Mouse (Mus musculus): ENCODE measurements at regions not wholly inside any gene's neighbourhood (a gene's known extent, or its start where the extent isn't known, plus 50 kb on each side); places are given as distances from the start of the nearest gene placed in this dataset.

GRCm38 (mm10) chr6:140953256-140953655, 224.2 kb downstream of the Gm11077 start:
- Histone ChIP-seq H3K27ac (ENCODE audit: low read depth, low read length) (peak overlapping the region; percentile 70), H3K36me3 (ENCODE audit: control insufficient read depth, insufficient read depth, low read length) (no peaks in the 10 kb centered on the region), H3K27me3 (replicated peaks; ENCODE audit: control insufficient read depth, insufficient read depth, low read length) (no peaks in the 10 kb centered on the region), H3K4me3 (ENCODE audit: low read depth, low read length) (no peak overlapping the region), H3K9me3 (replicated peaks; ENCODE audit: control insufficient read depth, low read length) (no peaks in the 10 kb centered on the region), H3K4me1 (ENCODE audit: control insufficient read depth, insufficient read depth, low read length) (peaks cover 7% of the 10 kb centered on the region; the same call in 1 of the 2 replicates), H3K4me2 (ENCODE audit: low read length) (no peak overlapping the region), H3K9ac (ENCODE audit: low read length) (no peak overlapping the region)
- ATAC-seq (peak; percentile 21; the same call in 1 of the 2 replicates), DNase-seq (ENCODE audit: low spot score) (peak; percentile 66)

GRCm38 (mm10) chr6:140953721-140954120, 224.6 kb downstream of the Gm11077 start:
- Histone ChIP-seq H3K27me3 (replicated peaks; ENCODE audit: control insufficient read depth, insufficient read depth, low read length) (no peaks in the 10 kb centered on the region), H3K36me3 (ENCODE audit: control insufficient read depth, insufficient read depth, low read length) (no peaks in the 10 kb centered on the region), H3K4me3 (ENCODE audit: low read depth, low read length) (no peak overlapping the region), H3K9me3 (replicated peaks; ENCODE audit: control insufficient read depth, low read length) (no peaks in the 10 kb centered on the region), H3K27ac (ENCODE audit: low read depth, low read length) (peak overlapping the region; percentile 70), H3K4me1 (ENCODE audit: control insufficient read depth, insufficient read depth, low read length) (peaks cover 7% of the 10 kb centered on the region; the same call in 1 of the 2 replicates), H3K9ac (ENCODE audit: low read length) (no peak overlapping the region), H3K4me2 (ENCODE audit: low read length) (no peak overlapping the region)
- DNase-seq (ENCODE audit: low spot score) = no peak
- WGBS = 54% methylated on average over 1 of the region's 1 CpGs
- no peak for ATAC-seq

DNA sequence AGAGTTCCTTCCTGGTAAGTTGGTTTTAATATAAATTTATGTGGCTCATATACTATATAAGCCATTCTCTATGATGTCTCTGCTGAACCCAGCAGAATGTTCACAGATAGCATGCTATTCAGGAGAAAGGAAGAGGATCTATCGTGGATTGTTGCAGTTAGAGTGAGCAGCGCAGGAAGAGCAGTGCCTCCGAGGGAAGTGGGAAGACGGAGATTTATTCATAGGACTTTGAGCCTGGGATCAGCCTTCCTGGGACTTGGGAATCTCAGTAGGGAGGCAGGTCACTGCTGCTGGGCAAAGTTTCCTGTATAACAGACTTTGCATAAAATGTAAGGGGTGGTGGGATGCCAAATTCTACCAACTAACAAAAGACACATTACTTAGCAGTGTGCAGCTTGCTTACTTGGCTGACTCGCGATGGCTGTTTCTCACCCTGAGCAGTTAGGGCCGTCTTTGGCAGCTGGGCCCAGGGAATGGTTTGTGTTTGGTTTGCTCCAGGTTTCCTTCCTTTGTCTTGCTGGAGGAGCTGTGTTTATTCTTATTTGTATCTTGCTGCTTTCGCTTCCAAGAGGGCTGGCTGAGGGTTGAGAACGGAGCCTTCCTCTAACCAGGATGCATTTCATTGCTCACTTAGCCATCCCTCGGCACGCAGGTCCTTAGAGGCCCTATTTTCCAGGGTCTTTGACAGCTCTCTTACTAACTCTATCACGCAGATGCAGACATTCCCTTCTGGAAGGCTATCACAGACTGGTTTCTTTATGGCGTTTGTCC, 226.9 kb downstream of the Gm11077 start:
- Histone ChIP-seq H3K9ac (ENCODE audit: low read length) (no peak overlapping the region), H3K27ac (ENCODE audit: low read depth, low read length) (no peak overlapping the region), H3K36me3 (ENCODE audit: control insufficient read depth, insufficient read depth, low read length) (no peaks in the 10 kb centered on the region), H3K27me3 (replicated peaks; ENCODE audit: control insufficient read depth, insufficient read depth, low read length) (no peaks in the 10 kb centered on the region), H3K4me3 (ENCODE audit: low read depth, low read length) (no peak overlapping the region), H3K4me2 (ENCODE audit: low read length) (no peak overlapping the region), H3K9me3 (replicated peaks; ENCODE audit: control insufficient read depth, low read length) (no peaks in the 10 kb centered on the region), H3K4me1 (ENCODE audit: control insufficient read depth, insufficient read depth, low read length) (peaks cover 7% of the 10 kb centered on the region; the same call in 1 of the 2 replicates)
- DNase-seq (ENCODE audit: low spot score) (peak; percentile 65), ATAC-seq (peak; percentile 52)
- WGBS = 51% methylated on average over 13 of the region's 13 CpGs

DNA sequence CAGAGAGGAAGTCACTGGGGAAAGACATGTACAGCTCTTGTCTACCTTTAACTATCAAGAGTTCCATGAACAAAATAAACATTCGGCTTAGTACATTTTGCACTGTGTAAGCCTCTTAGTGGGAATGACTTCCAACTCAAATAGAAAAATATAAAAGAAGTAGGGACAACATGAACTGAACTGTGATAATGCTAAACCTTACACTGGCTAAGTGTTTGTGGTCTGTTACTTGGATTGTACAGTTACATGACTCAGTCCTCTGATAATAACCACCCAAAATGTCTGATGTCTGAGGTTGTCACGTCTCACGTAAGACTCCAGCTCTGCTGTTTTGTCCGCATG, 227.4 kb downstream of the Gm11077 start:
- Histone ChIP-seq H3K9me3 (replicated peaks; ENCODE audit: control insufficient read depth, low read length) (no peaks in the 10 kb centered on the region), H3K9ac (ENCODE audit: low read length) (no peak overlapping the region), H3K4me3 (ENCODE audit: low read depth, low read length) (no peak overlapping the region), H3K27ac (ENCODE audit: low read depth, low read length) (no peak overlapping the region), H3K4me2 (ENCODE audit: low read length) (no peak overlapping the region), H3K4me1 (ENCODE audit: control insufficient read depth, insufficient read depth, low read length) (peaks cover 7% of the 10 kb centered on the region; the same call in 1 of the 2 replicates), H3K36me3 (ENCODE audit: control insufficient read depth, insufficient read depth, low read length) (no peaks in the 10 kb centered on the region), H3K27me3 (replicated peaks; ENCODE audit: control insufficient read depth, insufficient read depth, low read length) (no peaks in the 10 kb centered on the region)
- DNase-seq (ENCODE audit: low spot score) = no peak
- ATAC-seq = no peak
- 90% methylated on average over 4 of the region's 4 CpGs for WGBS

GRCm38 (mm10) chr6:140961987-140962386, 232.9 kb downstream of the Gm11077 start:
- no peaks in the 10 kb centered on the region for H3K9me3 ChIP-seq (replicated peaks; ENCODE audit: control insufficient read depth, low read length)
- H3K27me3 ChIP-seq (replicated peaks; ENCODE audit: control insufficient read depth, insufficient read depth, low read length) = no peaks in the 10 kb centered on the region
- peaks cover 15% of the 10 kb centered on the region for H3K4me1 ChIP-seq (ENCODE audit: control insufficient read depth, insufficient read depth, low read length)
- peak; percentile 49 for DNase-seq (ENCODE audit: low spot score)
- no peak overlapping the region for H3K27ac ChIP-seq (ENCODE audit: low read depth, low read length)
- H3K4me2 ChIP-seq (ENCODE audit: low read length) = peak overlapping the region; percentile 28
- no peak overlapping the region for H3K4me3 ChIP-seq (ENCODE audit: low read depth, low read length)
- H3K9ac ChIP-seq (ENCODE audit: low read length) = no peak overlapping the region
- peak; percentile 54; the same call in 1 of the 2 replicates for ATAC-seq
- 26% methylated on average over 11 of the region's 11 CpGs for WGBS
- H3K36me3 ChIP-seq (ENCODE audit: control insufficient read depth, insufficient read depth, low read length) = no peaks in the 10 kb centered on the region

GRCm38 (mm10) chr6:140962563-140962962, 233.5 kb downstream of the Gm11077 start:
- no peak overlapping the region for H3K27ac ChIP-seq (ENCODE audit: low read depth, low read length)
- H3K4me1 ChIP-seq (ENCODE audit: control insufficient read depth, insufficient read depth, low read length) = peaks cover 15% of the 10 kb centered on the region
- no peaks in the 10 kb centered on the region for H3K27me3 ChIP-seq (replicated peaks; ENCODE audit: control insufficient read depth, insufficient read depth, low read length)
- H3K36me3 ChIP-seq (ENCODE audit: control insufficient read depth, insufficient read depth, low read length) = no peaks in the 10 kb centered on the region
- 4% methylated on average over 4 of the region's 4 CpGs for WGBS
- no peaks in the 10 kb centered on the region for H3K9me3 ChIP-seq (replicated peaks; ENCODE audit: control insufficient read depth, low read length)
- H3K9ac ChIP-seq (ENCODE audit: low read length) = no peak overlapping the region
- peak overlapping the region; percentile 28 for H3K4me2 ChIP-seq (ENCODE audit: low read length)
- ATAC-seq = peak; percentile 37
- H3K4me3 ChIP-seq (ENCODE audit: low read depth, low read length) = no peak overlapping the region
- DNase-seq (ENCODE audit: low spot score) = peak; percentile 45

DNA sequence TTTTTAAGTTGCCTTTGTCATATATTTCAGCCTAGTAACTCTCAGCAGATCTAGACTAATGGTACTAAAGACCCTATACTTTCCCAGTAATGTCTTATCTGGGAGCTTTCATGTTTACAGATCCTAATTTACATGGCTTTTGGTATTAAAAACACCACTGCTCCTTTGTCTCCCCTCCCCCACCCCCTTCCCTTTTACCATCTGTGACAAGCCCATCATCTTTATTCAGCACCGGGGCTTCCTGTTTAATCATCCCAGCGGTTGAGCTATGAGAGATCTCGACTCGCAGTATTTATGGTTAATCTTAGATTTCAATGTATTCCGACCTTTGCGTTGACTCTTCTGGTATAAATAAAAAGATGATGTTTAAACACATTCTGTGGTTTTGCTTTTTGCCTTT, 244.6 kb downstream of the Gm11077 start:
- Histone ChIP-seq H3K27me3 (replicated peaks; ENCODE audit: control insufficient read depth, insufficient read depth, low read length) (no peaks in the 10 kb centered on the region), H3K36me3 (ENCODE audit: control insufficient read depth, insufficient read depth, low read length) (no peaks in the 10 kb centered on the region), H3K9ac (ENCODE audit: low read length) (no peak overlapping the region), H3K9me3 (replicated peaks; ENCODE audit: control insufficient read depth, low read length) (no peaks in the 10 kb centered on the region), H3K4me2 (ENCODE audit: low read length) (no peak overlapping the region), H3K27ac (ENCODE audit: low read depth, low read length) (no peak overlapping the region), H3K4me1 (ENCODE audit: control insufficient read depth, insufficient read depth, low read length) (no peaks in the 10 kb centered on the region), H3K4me3 (ENCODE audit: low read depth, low read length) (no peak overlapping the region)
- peak; percentile 42 for DNase-seq (ENCODE audit: low spot score)
- peak; percentile 52 for ATAC-seq
- 75% methylated on average over 6 of the region's 6 CpGs for WGBS

DNA sequence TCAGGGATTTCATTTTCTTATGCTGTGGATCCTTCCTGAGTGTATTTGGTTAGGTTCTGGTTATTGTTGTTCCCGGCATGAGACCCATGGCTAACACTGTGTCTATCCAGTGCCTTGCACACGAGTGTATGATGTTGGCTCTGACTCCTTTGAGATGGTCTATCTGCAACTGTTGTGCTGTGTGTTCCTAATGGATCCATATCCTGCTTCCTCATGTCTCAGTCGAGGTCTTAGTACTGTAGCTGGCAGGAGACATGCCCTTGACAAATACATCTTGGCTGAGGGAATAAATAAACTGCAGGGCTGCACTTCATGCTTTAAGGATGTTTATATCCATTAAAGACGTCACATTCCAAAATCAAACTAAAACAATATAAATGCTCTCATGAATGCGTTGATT, 247.9 kb downstream of the Gm11077 start:
- 84% methylated on average over 5 of the region's 5 CpGs for WGBS
- Histone ChIP-seq H3K9me3 (replicated peaks; ENCODE audit: control insufficient read depth, low read length) (no peaks in the 10 kb centered on the region), H3K4me2 (ENCODE audit: low read length) (no peak overlapping the region), H3K9ac (ENCODE audit: low read length) (no peak overlapping the region), H3K27me3 (replicated peaks; ENCODE audit: control insufficient read depth, insufficient read depth, low read length) (no peaks in the 10 kb centered on the region), H3K4me3 (ENCODE audit: low read depth, low read length) (no peak overlapping the region), H3K36me3 (ENCODE audit: control insufficient read depth, insufficient read depth, low read length) (no peaks in the 10 kb centered on the region), H3K27ac (ENCODE audit: low read depth, low read length) (no peak overlapping the region), H3K4me1 (ENCODE audit: control insufficient read depth, insufficient read depth, low read length) (no peaks in the 10 kb centered on the region)
- ATAC-seq (no peak), DNase-seq (ENCODE audit: low spot score) (no peak)

DNA sequence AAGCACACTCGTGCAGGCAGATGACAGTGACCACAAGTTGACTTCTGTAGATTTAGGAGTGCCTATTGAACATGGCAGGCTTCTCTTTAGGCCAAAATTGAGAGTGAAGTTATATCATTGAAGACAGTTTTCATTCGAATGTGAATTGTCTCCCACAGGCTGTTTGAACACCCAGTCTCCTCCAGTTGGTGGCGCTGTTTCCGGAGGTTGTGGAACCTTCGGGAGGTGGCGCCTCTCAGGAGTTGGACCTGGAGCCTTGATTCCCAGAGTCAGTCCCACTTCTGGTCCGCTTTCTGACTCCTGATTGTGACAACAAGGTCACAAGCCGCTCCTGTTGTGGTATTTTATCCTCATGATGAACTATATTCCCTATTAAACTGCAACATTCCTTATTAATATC, 254.5 kb downstream of the Gm11077 start:
- H3K27ac ChIP-seq (ENCODE audit: low read depth, low read length) = no peak overlapping the region
- H3K27me3 ChIP-seq (replicated peaks; ENCODE audit: control insufficient read depth, insufficient read depth, low read length) = no peaks in the 10 kb centered on the region
- no peak overlapping the region for H3K4me3 ChIP-seq (ENCODE audit: low read depth, low read length)
- no peak overlapping the region for H3K9ac ChIP-seq (ENCODE audit: low read length)
- no peaks in the 10 kb centered on the region for H3K4me1 ChIP-seq (ENCODE audit: control insufficient read depth, insufficient read depth, low read length)
- no peak overlapping the region for H3K4me2 ChIP-seq (ENCODE audit: low read length)
- no peak for ATAC-seq
- no peaks in the 10 kb centered on the region for H3K36me3 ChIP-seq (ENCODE audit: control insufficient read depth, insufficient read depth, low read length)
- 96% methylated on average over 8 of the region's 8 CpGs for WGBS
- no peak for DNase-seq (ENCODE audit: low spot score)
- H3K9me3 ChIP-seq (replicated peaks; ENCODE audit: control insufficient read depth, low read length) = no peaks in the 10 kb centered on the region

Measured in forebrain, embryonic 14.5 days (tissue).